7 mouse cellular contexts compared by ENCODE assay signal in genomic region chr2:109917496-109918413, GRCm38 (mm10). TPM values are rescaled to one million over a fixed set of nuclear protein-coding genes. Genes with fewer than 3 reads are reported as not detected.
A peak's percentile ranks its signal among the peaks of the same experiment; 100 is the strongest.
DNase-seq lines count a peak whose midpoint lies in the region; ATAC-seq lines count a peak whose summit lies in the region.

Gene Lgr4 (plus strand): TSS chr2:109917647.

- WGBS in intestine, embryonic 14.5 days: 2% methylated on average over 95 of the region's 111 CpGs
- under 1% methylated on average over 106 of the region's 111 CpGs for WGBS in midbrain, embryonic 10.5 days

- peak within 1 kb of the TSS; percentile 93 for H3K9ac ChIP-seq in intestine, embryonic 14.5 days (ENCODE audit: low read length)

- peak; percentile 97 to 100 for DNase-seq in adrenal gland, adult 18-20 months (ENCODE audit: low spot score in 2 of 2)
- peak; percentile 99 for DNase-seq in embryo, embryonic 11 days
- peak; percentile 95 for DNase-seq in gastrocnemius, postnatal 25 days
- DNase-seq in intestine, embryonic 14.5 days (ENCODE audit: low spot score): peak; percentile 95
- DNase-seq in left cerebral cortex, postnatal 14 days (ENCODE audit: low spot score in 2 of 2): peak; percentile 92 to 93
- DNase-seq in midbrain, embryonic 10.5 days (ENCODE audit: low spot score): peak; percentile 97
- peak; percentile 76 for DNase-seq in right cerebral cortex, postnatal 4 days

- intact Hi-C loops in left cerebral cortex, postnatal 14 days (cut with DNase I): loop anchor here (5.0 kb wide), 2 partner anchors 80 to 100 kb away; partner anchors contain the start of gene Ccdc34

- no peaks in the 10 kb centered on the region for H3K27me3 ChIP-seq in intestine, embryonic 14.5 days (replicated peaks; ENCODE audit: control insufficient read depth, insufficient read depth, low read length)
- H3K27me3 ChIP-seq in midbrain, embryonic 10.5 days (ENCODE audit: low read depth, poor library complexity, severe bottlenecking): peaks cover 21% of the 10 kb centered on the region

- peak; percentile 98 for ATAC-seq in intestine, embryonic 14.5 days (replicated peaks; ENCODE audit: low FRiP score, low TSS enrichment, low read depth)

- peaks cover 23% of the 10 kb centered on the region for H3K4me1 ChIP-seq in intestine, embryonic 14.5 days (replicated peaks; ENCODE audit: control insufficient read depth, insufficient read depth, low read length)
- H3K4me1 ChIP-seq in midbrain, embryonic 10.5 days: peaks cover 44% of the 10 kb centered on the region

- H3K36me3 ChIP-seq in intestine, embryonic 14.5 days (ENCODE audit: control insufficient read depth, insufficient read depth, low read length): no peaks in the 10 kb centered on the region; the same call in 1 of the 2 replicates
- no peaks in the 10 kb centered on the region for H3K36me3 ChIP-seq in midbrain, embryonic 10.5 days

- H3K4me2 ChIP-seq in intestine, embryonic 14.5 days (ENCODE audit: low read length): peak within 1 kb of the TSS; percentile 87

- H3K27ac ChIP-seq in intestine, embryonic 14.5 days (ENCODE audit: low read depth): peak within 1 kb of the TSS; percentile 97
- H3K27ac ChIP-seq in midbrain, embryonic 10.5 days (replicated peaks): peak within 1 kb of the TSS; percentile 97

- H3K9me3 ChIP-seq in intestine, embryonic 14.5 days (ENCODE audit: control insufficient read depth, low read length): no peaks in the 10 kb centered on the region
- no peaks in the 10 kb centered on the region for H3K9me3 ChIP-seq in midbrain, embryonic 10.5 days (replicated peaks)

- H3K4me3 ChIP-seq in intestine, embryonic 14.5 days (ENCODE audit: low read depth, low read length): peak within 1 kb of the TSS; percentile 83
- peak within 1 kb of the TSS; percentile 89 for H3K4me3 ChIP-seq in midbrain, embryonic 10.5 days

RNA-seq across cellular contexts. Expression of gene Lgr4, which starts in this region (rescaled TPM):
- 100 to 1,000 TPM; 106 to 208 TPM for total RNA-seq in adrenal gland, adult 18-20 months (2021)
- 10 to 100 TPM; 21.0 TPM for total RNA-seq in gastrocnemius, postnatal 25 days (2021)
- polyA plus RNA-seq in intestine, embryonic 14.5 days (2014; fragmentation: Nextera tagmentation; extraction: Ambion mirVana): 47.3 and 48.8 TPM in 2 replicates
- total RNA-seq in left cerebral cortex, postnatal 14 days (2021): 10 to 100 TPM; 22.1 to 23.0 TPM
- polyA plus RNA-seq in midbrain, embryonic 10.5 days (2016; fragmentation: Nextera tagmentation; extraction: Ambion mirVana): 12.7 and 14.3 TPM in 2 replicates

Comparison
In these comparisons a context has a peak if more than half of its experiments do, and no peak if none do; other contexts are left out.
1. Peak in every context shown above with its lines: DNase-seq, ATAC-seq, H3K4me3 ChIP-seq and H3K27ac ChIP-seq.
2. RNA of gene Lgr4 (total RNA-seq): 106 to 208 TPM in adrenal gland, adult 18-20 months; 22.1 to 23.0 TPM in left cerebral cortex, postnatal 14 days and 21.0 TPM in gastrocnemius, postnatal 25 days; every median in the first group is over 4 times any median in the second.